Mouse (Mus musculus) neural tube, embryonic 12.5 days (tissue): ENCODE measurements around the gene Gnb5. TPM values are rescaled to one million over a fixed set of nuclear protein-coding genes. Genes with fewer than 3 reads are reported as not detected.

Experiments
- ATAC-seq: fragments of 200-750 bp; cut with Nextera tagmentation; 2 replicates; pipeline ENCODE4 v1.8.0; 2017; ENCODE audit warnings: low read depth, mild to moderate bottlenecking, moderate TSS enrichment, moderate library complexity; ENCODE audit not compliant: low FRiP score
- H3K27ac ChIP-seq: fragments of 300-500 bp; sonication (generic); 2 replicates; pipeline ENCODE4 v1.5.1; 2016
- H3K27me3 ChIP-seq: fragments of 300-500 bp; sonication (generic); replicated peaks from 2 replicates; pipeline ENCODE4 v1.6.1; 2016; ENCODE audit warnings: mild to moderate bottlenecking
- H3K36me3 ChIP-seq: fragments of 300-500 bp; sonication (generic); 2 replicates; pipeline ENCODE4 v1.6.1; 2016; ENCODE audit warnings: mild to moderate bottlenecking
- H3K4me1 ChIP-seq: fragments of 300-500 bp; sonication (generic); 2 replicates; pipeline ENCODE4 v1.6.1; 2016
- H3K4me2 ChIP-seq: fragments of 300-500 bp; sonication (generic); replicated peaks from 2 replicates; pipeline ENCODE4 v1.6.1; 2016; ENCODE audit warnings: mild to moderate bottlenecking
- H3K4me3 ChIP-seq: fragments of 300-500 bp; sonication (generic); 2 replicates; pipeline ENCODE4 v1.5.1; 2016
- H3K9ac ChIP-seq: fragments of 300-500 bp; sonication (generic); 2 replicates; pipeline ENCODE4 v1.6.1; 2016; ENCODE audit warnings: mild to moderate bottlenecking
- H3K9me3 ChIP-seq: fragments of 300-500 bp; sonication (generic); 2 replicates; pipeline ENCODE4 v1.6.1; 2016; ENCODE audit warnings: mild to moderate bottlenecking
- WGBS: fragments of 180-500 bp; shearing (Covaris S2); methylation state at CpG from one replicate; pipeline ENCODE4 v1.1.7; 2016; 5-methylcytosine and 5-hydroxymethylcytosine counted together
- polyA plus RNA-seq: library from polyadenylated mRNA; unstranded; fragments of >200 nt; fragmentation: Nextera tagmentation; extraction: Ambion mirVana; gene quantifications from 2 replicates; pipeline ENCODE4 v1.2.1, GENCODE M21; 2016

Gnb5 gene
- polyA plus RNA-seq, 1 experiment from 2014 or later: 42.3 TPM

DNA sequence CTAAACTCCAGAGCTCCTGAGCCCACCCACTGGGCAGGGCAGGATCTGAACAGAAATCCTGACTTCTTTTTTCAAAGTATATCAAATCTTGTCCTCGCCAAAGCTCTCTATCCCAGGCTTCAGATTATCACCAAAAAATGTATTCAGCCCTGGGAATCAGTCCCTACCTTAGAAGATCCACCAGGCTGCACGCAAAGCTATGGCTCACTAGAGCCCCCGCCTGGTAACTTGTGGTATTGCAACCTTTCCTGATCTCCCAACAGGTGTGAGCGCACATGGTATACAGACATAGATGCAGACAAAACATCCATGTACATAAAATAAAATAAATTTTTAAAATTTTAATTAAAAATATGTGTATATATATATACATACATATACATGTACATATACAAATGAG is 5.9 kb downstream of the Gnb5 start:
- no peaks in the 10 kb centered on the region for H3K36me3 ChIP-seq
- no peak overlapping the region for H3K4me3 ChIP-seq
- H3K27me3 ChIP-seq: no peaks in the 10 kb centered on the region
- peaks cover 22% of the 10 kb centered on the region for H3K4me1 ChIP-seq
- H3K9ac ChIP-seq: no peak overlapping the region
- H3K9me3 ChIP-seq: no peaks in the 10 kb centered on the region
- no peak overlapping the region for H3K4me2 ChIP-seq
- 17% methylated on average over 4 of the region's 4 CpGs for WGBS
- H3K27ac ChIP-seq: no peak overlapping the region
- no peak for ATAC-seq

GRCm38 (mm10) chr9:75313138-75313831 is 7.2 kb downstream of the Gnb5 start:
- 33% methylated on average over 11 of the region's 11 CpGs for WGBS
- no peaks in the 10 kb centered on the region for H3K9me3 ChIP-seq
- peak overlapping the region; percentile 86 for H3K4me2 ChIP-seq
- H3K4me1 ChIP-seq: peaks cover 22% of the 10 kb centered on the region
- H3K27ac ChIP-seq: 0 out of 2 replicates have a peak overlapping the region, but pooled peaks have one; percentile 64
- ATAC-seq: peak; percentile 48
- H3K4me3 ChIP-seq: peak overlapping the region; percentile 70; the same call in 1 of the 2 replicates
- no peaks in the 10 kb centered on the region for H3K36me3 ChIP-seq
- H3K27me3 ChIP-seq: no peaks in the 10 kb centered on the region
- peak overlapping the region; percentile 72 for H3K9ac ChIP-seq

- Histone ChIP-seq H3K9me3 (no peaks in the 10 kb centered on the region), H3K27ac (peak overlapping the region; percentile 64; the same call in 1 of the 2 replicates), H3K9ac (peak overlapping the region; percentile 72), H3K27me3 (no peaks in the 10 kb centered on the region), H3K4me1 (peaks cover 22% of the 10 kb centered on the region), H3K4me2 (peak overlapping the region; percentile 86), H3K4me3 (peak overlapping the region; percentile 70), H3K36me3 (no peaks in the 10 kb centered on the region)
- under 1% methylated on average over 51 of the region's 52 CpGs for WGBS
- peak; percentile 91 for ATAC-seq
Observed at GRCm38 (mm10) chr9:75313832-75314516, 7.9 kb downstream of the Gnb5 start.

- H3K4me2 ChIP-seq: peak overlapping the region; percentile 86
- peaks cover 22% of the 10 kb centered on the region for H3K4me1 ChIP-seq
- peak overlapping the region; percentile 70 for H3K4me3 ChIP-seq
- peak; percentile 31; the same call in 1 of the 2 replicates for ATAC-seq
- H3K27ac ChIP-seq: 0 out of 2 replicates have a peak overlapping the region, but pooled peaks have one; percentile 64
- whole genome bisulfite sequencing: 3% methylated on average over 21 of the region's 22 CpGs
- peak overlapping the region; percentile 72 for H3K9ac ChIP-seq
- H3K27me3 ChIP-seq: no peaks in the 10 kb centered on the region
- H3K36me3 ChIP-seq: no peaks in the 10 kb centered on the region
- no peaks in the 10 kb centered on the region for H3K9me3 ChIP-seq
Observed at GRCm38 (mm10) chr9:75314517-75315105, 8.5 kb downstream of the Gnb5 start.

DNA sequence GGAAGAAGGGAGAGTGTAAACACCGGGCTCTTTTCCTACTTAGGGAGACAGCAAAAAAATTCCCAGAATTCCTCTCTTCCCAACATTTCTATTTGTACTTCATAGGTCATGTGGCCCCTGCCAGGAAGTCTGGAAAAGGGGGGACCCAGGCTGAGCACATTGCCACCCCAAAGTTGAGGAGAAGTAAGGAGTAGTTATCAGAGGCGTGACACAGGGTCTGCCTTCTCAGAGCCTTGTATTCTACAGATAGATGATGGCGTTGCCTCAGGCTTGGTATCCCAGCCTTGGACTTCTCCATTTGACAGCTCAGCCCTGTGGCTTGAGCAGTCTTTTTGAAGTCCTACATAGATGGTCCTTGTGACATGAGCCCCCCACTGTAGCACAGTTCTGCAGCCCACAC is 9.2 kb downstream of the Gnb5 start:
- H3K9ac ChIP-seq: peak overlapping the region; percentile 72; the same call in 1 of the 2 replicates
- no peaks in the 10 kb centered on the region for H3K36me3 ChIP-seq
- H3K27ac ChIP-seq: no peak overlapping the region
- 73% methylated on average over 3 of the region's 3 CpGs for WGBS
- no peaks in the 10 kb centered on the region for H3K9me3 ChIP-seq
- peaks cover 22% of the 10 kb centered on the region for H3K4me1 ChIP-seq
- H3K4me2 ChIP-seq: peak overlapping the region; percentile 86
- H3K27me3 ChIP-seq: no peaks in the 10 kb centered on the region
- H3K4me3 ChIP-seq: peak overlapping the region; percentile 70; the same call in 1 of the 2 replicates
- no peak for ATAC-seq

- Histone ChIP-seq H3K36me3 (no peaks in the 10 kb centered on the region), H3K4me2 (no peak overlapping the region), H3K27me3 (no peaks in the 10 kb centered on the region), H3K27ac (no peak overlapping the region), H3K4me1 (peaks cover 22% of the 10 kb centered on the region), H3K4me3 (no peak overlapping the region), H3K9ac (no peak overlapping the region), H3K9me3 (no peaks in the 10 kb centered on the region)
- no peak for ATAC-seq
- 87% methylated on average over 6 of the region's 6 CpGs for WGBS
Observed at GRCm38 (mm10) chr9:75316771-75317170, 10.7 kb downstream of the Gnb5 start.

DNA sequence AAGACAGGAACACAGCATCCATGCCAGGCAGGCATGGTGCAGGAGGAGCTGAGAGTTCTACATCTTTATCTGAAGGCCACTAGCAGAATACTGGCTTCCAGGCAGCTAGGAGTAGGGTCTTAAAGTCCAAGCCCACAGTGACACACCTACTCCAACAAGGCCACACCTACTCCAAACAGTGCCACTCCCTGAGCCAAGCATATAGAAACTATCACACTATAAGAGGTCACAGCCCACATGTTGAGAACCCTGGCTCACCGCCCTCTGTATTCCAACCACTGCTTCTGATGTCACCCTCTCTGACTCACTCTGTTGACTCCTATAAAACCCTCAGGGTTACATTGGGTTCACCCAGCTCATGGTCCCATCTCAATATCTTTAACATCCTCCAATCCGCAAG is 12.1 kb downstream of the Gnb5 start:
- H3K27me3 ChIP-seq: no peaks in the 10 kb centered on the region
- peaks cover 22% of the 10 kb centered on the region for H3K4me1 ChIP-seq
- H3K27ac ChIP-seq: no peak overlapping the region
- ATAC-seq: no peak
- no peaks in the 10 kb centered on the region for H3K9me3 ChIP-seq
- no peaks in the 10 kb centered on the region for H3K36me3 ChIP-seq
- H3K4me2 ChIP-seq: no peak overlapping the region
- H3K4me3 ChIP-seq: no peak overlapping the region
- 98% methylated on average over 2 of the region's 2 CpGs for WGBS
- no peak overlapping the region for H3K9ac ChIP-seq

GRCm38 (mm10) chr9:75319365-75319764 is 13.3 kb downstream of the Gnb5 start:
- no peak for ATAC-seq

DNA sequence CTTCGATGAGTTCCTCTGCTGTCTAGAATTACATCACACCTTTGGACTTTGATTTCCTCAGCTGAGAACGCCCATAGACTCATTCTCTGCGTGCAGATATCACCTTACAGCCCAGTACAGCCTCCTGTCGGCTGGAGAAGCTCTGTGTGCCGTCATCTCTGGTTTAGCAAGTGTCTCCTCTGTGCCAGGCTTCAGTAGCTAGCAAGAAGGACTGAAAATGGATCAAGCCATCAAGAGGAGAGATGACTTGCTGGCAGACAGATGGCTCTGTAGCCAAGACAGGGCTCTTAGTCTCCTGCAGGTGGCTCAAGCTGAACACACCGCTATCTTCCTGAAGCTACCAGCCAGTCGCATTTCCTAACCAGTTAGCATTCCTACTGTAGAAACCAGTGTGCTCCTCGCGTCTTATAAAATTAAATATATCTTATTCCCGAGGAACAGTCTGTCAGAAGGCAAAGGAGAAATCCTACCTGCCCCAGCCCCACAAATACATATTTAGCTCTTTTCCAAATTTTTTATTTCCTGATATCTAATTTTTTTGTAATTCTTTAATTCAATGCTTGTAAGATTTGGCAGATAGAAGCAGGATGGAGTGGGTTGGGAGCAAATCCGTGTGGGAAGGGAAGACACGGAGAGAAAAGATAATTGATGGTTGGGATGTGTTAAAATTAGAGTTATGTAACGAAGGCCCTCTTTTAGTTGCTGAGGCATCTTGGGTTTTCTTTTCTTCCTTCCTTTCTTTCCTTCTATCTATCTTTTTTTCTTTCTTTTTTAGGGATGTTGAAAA is 16.2 kb downstream of the Gnb5 start:
- Histone ChIP-seq H3K9ac (no peak overlapping the region), H3K9me3 (no peaks in the 10 kb centered on the region), H3K4me2 (no peak overlapping the region), H3K36me3 (peaks cover 4% of the 10 kb centered on the region; the same call in 1 of the 2 replicates), H3K27me3 (no peaks in the 10 kb centered on the region), H3K4me1 (no peaks in the 10 kb centered on the region), H3K4me3 (no peak overlapping the region), H3K27ac (no peak overlapping the region)
- ATAC-seq: no peak
- 83% methylated on average over 13 of the region's 13 CpGs for WGBS

More at GRCm38 (mm10) chr9:75319365-75319764, 13.3 kb downstream of the Gnb5 start:
- 80% methylated on average over 3 of the region's 3 CpGs for WGBS
- H3K27ac ChIP-seq: no peak overlapping the region
- H3K4me1 ChIP-seq: peaks cover 15% of the 10 kb centered on the region
- H3K36me3 ChIP-seq: no peaks in the 10 kb centered on the region
- H3K9ac ChIP-seq: no peak overlapping the region
- no peaks in the 10 kb centered on the region for H3K27me3 ChIP-seq
- no peaks in the 10 kb centered on the region for H3K9me3 ChIP-seq
- no peak overlapping the region for H3K4me3 ChIP-seq
- no peak overlapping the region for H3K4me2 ChIP-seq

DNA sequence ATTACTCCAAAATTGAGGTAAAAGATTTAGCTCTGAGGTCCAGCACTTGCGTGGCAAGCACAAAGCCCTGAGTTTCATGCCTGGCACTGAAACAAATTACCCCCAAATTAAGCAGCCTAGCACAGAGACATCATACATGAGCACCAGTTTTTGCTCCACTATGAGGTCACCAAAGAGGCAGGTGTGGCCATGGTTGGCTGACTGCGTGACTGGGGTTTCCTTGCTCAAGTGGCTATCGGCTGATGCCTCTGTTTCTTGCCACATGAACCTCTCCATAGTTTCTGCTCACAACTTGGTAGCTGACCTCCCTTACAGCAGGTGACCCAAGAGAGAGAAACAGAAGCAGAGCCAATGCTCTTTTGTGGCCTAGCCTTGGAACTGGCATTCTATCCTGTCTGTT is 22.0 kb downstream of the Gnb5 start:
- no peaks in the 10 kb centered on the region for H3K4me1 ChIP-seq
- no peaks in the 10 kb centered on the region for H3K27me3 ChIP-seq
- no peak overlapping the region for H3K4me3 ChIP-seq
- H3K9ac ChIP-seq: no peak overlapping the region
- 96% methylated on average over 3 of the region's 3 CpGs for whole genome bisulfite sequencing
- no peak overlapping the region for H3K27ac ChIP-seq
- H3K9me3 ChIP-seq: no peaks in the 10 kb centered on the region
- H3K4me2 ChIP-seq: no peak overlapping the region
- no peak for ATAC-seq
- H3K36me3 ChIP-seq: peaks cover 29% of the 10 kb centered on the region

- WGBS: 80% methylated on average over 8 of the region's 8 CpGs
- Histone ChIP-seq H3K9me3 (no peaks in the 10 kb centered on the region), H3K27me3 (no peaks in the 10 kb centered on the region), H3K4me2 (no peak overlapping the region), H3K4me3 (no peak overlapping the region), H3K36me3 (peaks cover 44% of the 10 kb centered on the region), H3K27ac (no peak overlapping the region), H3K9ac (no peak overlapping the region), H3K4me1 (no peaks in the 10 kb centered on the region)
- ATAC-seq: no peak
Observed at GRCm38 (mm10) chr9:75330821-75331220, 24.7 kb downstream of the Gnb5 start.

DNA sequence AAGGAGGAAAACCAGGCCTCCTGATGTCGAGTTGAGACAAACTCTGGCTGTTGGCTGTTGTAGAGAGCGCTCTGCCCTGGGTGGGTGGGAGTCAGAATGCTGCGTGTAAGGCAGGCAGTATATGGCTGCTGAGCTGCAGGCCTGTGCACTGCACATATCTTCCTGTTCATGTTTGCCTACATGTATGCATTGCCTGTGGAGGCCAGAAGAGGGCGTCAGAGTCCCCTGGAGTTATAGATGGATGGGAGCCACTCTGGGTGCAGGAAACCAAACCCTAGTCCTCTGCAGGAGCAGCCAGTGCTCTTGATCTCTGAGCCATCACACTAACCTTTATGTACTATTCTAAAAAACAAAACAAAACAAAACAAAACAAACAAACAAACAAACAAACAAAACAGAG is 28.4 kb downstream of the Gnb5 start:
- WGBS: 91% methylated on average over 4 of the region's 4 CpGs
- H3K4me2 ChIP-seq: no peak overlapping the region

More for the DNA sequence above, 28.4 kb downstream of the Gnb5 start:
- Histone ChIP-seq H3K27ac (no peak overlapping the region), H3K4me3 (no peak overlapping the region), H3K4me1 (no peaks in the 10 kb centered on the region), H3K27me3 (no peaks in the 10 kb centered on the region), H3K9me3 (no peaks in the 10 kb centered on the region), H3K9ac (no peak overlapping the region), H3K36me3 (peaks cover 62% of the 10 kb centered on the region)
- ATAC-seq: no peak
